Mouse (Mus musculus): ENCODE data around the gene Top1. TPM values are rescaled to one million over a fixed set of nuclear protein-coding genes. Genes with fewer than 3 reads are reported as not detected.

Gene Top1
- polyA plus RNA-seq, 1 experiment from 2014 or later = 92.2 TPM

- peaks cover 14% of the 10 kb centered on the region for H3K4me1 ChIP-seq (replicated peaks)
- H3K4me3 ChIP-seq = no peak overlapping the region
- ATAC-seq (ENCODE audit: low read depth) = no peak
- 87% methylated on average over 11 of the region's 11 CpGs for WGBS
- H3K27me3 ChIP-seq = no peaks in the 10 kb centered on the region
- H3K27ac ChIP-seq (replicated peaks) = no peak overlapping the region
- H3K9ac ChIP-seq = no peak overlapping the region
- H3K36me3 ChIP-seq = no peaks in the 10 kb centered on the region
- H3K9me3 ChIP-seq = peaks cover 6% of the 10 kb centered on the region
- no peak overlapping the region for H3K4me2 ChIP-seq
These were observed 24.7 kb upstream of the Top1 start for GRCm38 (mm10) chr2:160621001-160621448.

DNA sequence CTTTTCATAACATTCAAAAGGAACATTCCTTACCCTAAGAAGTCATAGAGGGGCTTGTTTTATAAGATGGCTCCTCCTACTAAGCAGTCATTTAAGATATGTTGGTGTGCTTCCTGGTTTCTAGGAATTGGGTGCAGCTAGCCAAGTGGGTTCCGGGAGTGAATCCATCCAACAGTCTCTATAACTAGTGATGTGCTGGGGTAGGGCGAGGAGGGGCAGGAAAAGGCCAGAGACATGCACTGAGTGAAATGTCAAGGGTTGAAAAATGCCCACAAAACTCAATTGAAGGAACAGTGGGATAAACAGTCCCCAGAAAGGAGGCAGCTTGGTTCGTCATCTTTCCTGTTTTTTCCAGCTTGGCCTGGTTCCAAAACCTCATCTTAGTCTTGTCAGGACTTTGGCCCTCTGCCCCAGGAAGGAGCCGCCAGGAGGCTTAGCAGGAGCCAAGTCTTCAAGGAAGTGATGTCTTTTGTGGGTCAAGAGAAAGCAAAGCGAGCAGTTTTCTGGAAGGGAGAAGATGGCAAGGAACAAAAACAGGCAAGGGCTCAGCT is 24.0 kb upstream of the Top1 start:
- 0 out of 2 replicates have a peak overlapping the region, but pooled peaks have one; percentile 13 for H3K27ac ChIP-seq (replicated peaks)
- H3K4me3 ChIP-seq = no peak overlapping the region
- no peaks in the 10 kb centered on the region for H3K36me3 ChIP-seq
- H3K4me1 ChIP-seq (replicated peaks) = peaks cover 14% of the 10 kb centered on the region
- H3K9ac ChIP-seq = no peak overlapping the region
- 63% methylated on average over 5 of the region's 5 CpGs for WGBS
- H3K9me3 ChIP-seq = peaks cover 6% of the 10 kb centered on the region
- no peak overlapping the region for H3K4me2 ChIP-seq
- no peaks in the 10 kb centered on the region for H3K27me3 ChIP-seq
- no peak for ATAC-seq (ENCODE audit: low read depth)

DNA sequence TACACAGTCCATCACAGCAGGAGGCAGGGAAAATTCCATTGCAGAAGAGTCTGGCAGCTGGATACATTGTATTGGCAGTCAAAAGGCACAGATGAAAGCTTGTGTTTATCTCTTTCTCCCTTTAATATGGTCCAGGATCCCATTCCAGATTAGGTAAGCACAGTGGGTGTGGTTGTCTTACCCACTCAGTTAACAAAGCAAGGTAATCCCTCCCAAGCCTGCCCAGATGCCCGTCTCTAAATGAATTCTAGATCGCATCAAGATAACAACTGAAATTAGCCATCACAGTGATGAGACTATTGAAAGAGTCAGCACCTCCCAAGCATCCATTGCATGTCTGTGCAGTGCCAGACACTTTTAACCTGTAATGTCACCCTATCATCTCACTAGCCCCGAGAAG is 23.0 kb upstream of the Top1 start:
- Histone ChIP-seq H3K4me3 (no peak overlapping the region), H3K4me2 (no peak overlapping the region), H3K27me3 (no peaks in the 10 kb centered on the region), H3K4me1 (replicated peaks) (peaks cover 14% of the 10 kb centered on the region), H3K9ac (no peak overlapping the region), H3K27ac (replicated peaks) (no peak overlapping the region), H3K9me3 (peaks cover 6% of the 10 kb centered on the region), H3K36me3 (no peaks in the 10 kb centered on the region)
- ATAC-seq (ENCODE audit: low read depth) = no peak
- 83% methylated on average over 3 of the region's 3 CpGs for WGBS

DNA sequence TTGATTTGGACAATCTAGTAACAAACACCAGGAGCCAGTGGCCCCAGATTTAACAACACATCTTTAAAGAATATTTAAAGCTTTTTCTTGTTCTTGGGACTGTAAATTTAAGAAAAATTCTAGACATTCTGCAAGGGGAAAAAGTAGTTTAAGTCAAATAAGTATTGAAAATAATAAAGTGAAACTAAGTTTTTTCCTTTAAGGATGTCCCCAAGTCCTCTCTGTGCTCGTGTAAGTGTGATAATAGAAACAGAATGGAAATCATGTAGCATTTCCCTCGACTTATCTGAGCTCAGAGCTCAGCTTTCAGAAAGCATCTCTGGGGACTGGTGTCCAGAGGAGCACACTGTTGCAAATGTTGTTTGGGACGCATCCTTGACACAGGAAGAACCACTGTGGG is 21.9 kb upstream of the Top1 start:
- Histone ChIP-seq H3K36me3 (no peaks in the 10 kb centered on the region), H3K9me3 (peaks cover 6% of the 10 kb centered on the region), H3K4me2 (no peak overlapping the region), H3K27me3 (no peaks in the 10 kb centered on the region), H3K27ac (replicated peaks) (no peak overlapping the region), H3K9ac (no peak overlapping the region), H3K4me3 (no peak overlapping the region), H3K4me1 (replicated peaks) (peaks cover 14% of the 10 kb centered on the region)
- no peak for ATAC-seq (ENCODE audit: low read depth)
- 77% methylated on average over 3 of the region's 3 CpGs for WGBS

DNA sequence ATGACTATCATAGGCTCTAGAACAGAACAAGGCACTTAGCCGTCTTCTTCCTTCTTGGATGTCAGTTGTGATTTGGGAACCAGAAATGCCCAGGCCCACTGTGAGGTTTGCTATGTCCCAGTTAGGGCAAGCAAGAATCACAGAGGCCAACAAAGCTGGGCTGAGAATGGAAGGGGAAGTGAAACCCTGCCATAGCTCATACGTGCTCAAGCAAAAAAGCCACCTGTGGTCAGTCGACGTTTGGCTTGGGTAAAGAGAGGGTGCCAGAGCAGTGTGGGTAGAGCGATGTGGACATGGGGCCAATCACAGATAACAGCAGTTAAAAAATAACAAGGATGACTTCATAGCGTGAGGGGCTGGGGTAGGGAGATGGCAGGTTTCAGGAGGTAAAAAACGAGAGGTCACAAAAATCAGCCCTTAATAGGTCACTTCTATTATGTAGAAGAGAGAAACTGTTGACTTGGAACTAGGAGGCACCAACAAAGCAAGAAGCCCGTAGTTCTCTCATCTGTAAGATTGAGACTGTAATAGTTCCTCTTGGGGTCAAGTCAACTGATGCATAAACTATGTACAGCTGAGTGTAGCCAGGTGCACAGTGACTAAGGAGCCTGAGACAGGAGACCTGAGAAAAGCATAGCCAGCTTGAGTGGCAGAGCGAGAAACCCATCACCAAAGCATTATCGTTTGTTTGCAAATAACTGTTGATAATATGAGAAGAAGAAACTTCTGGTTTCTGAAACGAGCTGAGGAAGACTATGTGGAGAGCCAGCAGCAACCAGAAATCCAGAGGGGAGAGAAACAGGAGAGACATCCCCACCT is 18.3 kb upstream of the Top1 start:
- Histone ChIP-seq H3K4me1 (replicated peaks) (no peaks in the 10 kb centered on the region), H3K9me3 (peaks cover 4% of the 10 kb centered on the region), H3K27ac (replicated peaks) (no peak overlapping the region), H3K9ac (no peak overlapping the region), H3K27me3 (no peaks in the 10 kb centered on the region), H3K4me2 (no peak overlapping the region), H3K4me3 (no peak overlapping the region), H3K36me3 (no peaks in the 10 kb centered on the region)
- ATAC-seq (ENCODE audit: low read depth) = no peak
- 85% methylated on average over 11 of the region's 11 CpGs for WGBS

GRCm38 (mm10) chr2:160628055-160628454 is 17.6 kb upstream of the Top1 start:
- Histone ChIP-seq H3K4me2 (no peak overlapping the region), H3K27me3 (no peaks in the 10 kb centered on the region), H3K27ac (replicated peaks) (no peak overlapping the region), H3K9me3 (no peaks in the 10 kb centered on the region), H3K4me3 (no peak overlapping the region), H3K36me3 (no peaks in the 10 kb centered on the region), H3K9ac (no peak overlapping the region), H3K4me1 (replicated peaks) (no peaks in the 10 kb centered on the region)
- 70% methylated on average over 5 of the region's 5 CpGs for WGBS
- ATAC-seq (ENCODE audit: low read depth) = no peak

- no peak overlapping the region for H3K4me3 ChIP-seq
- H3K27me3 ChIP-seq = no peaks in the 10 kb centered on the region
- H3K4me1 ChIP-seq (replicated peaks) = no peaks in the 10 kb centered on the region
- ATAC-seq (ENCODE audit: low read depth) = no peak
- H3K36me3 ChIP-seq = no peaks in the 10 kb centered on the region
- no peak overlapping the region for H3K9ac ChIP-seq
- no peaks in the 10 kb centered on the region for H3K9me3 ChIP-seq
- H3K27ac ChIP-seq (replicated peaks) = no peak overlapping the region
- 93% methylated on average over 12 of the region's 12 CpGs for WGBS
- H3K4me2 ChIP-seq = no peak overlapping the region
These were observed 16.8 kb upstream of the Top1 start for GRCm38 (mm10) chr2:160628666-160629527.

- Histone ChIP-seq H3K4me3 (no peak overlapping the region), H3K9ac (no peak overlapping the region), H3K4me1 (replicated peaks) (no peaks in the 10 kb centered on the region), H3K27ac (replicated peaks) (no peak overlapping the region), H3K36me3 (no peaks in the 10 kb centered on the region), H3K4me2 (no peak overlapping the region), H3K27me3 (no peaks in the 10 kb centered on the region), H3K9me3 (no peaks in the 10 kb centered on the region)
- no peak for ATAC-seq (ENCODE audit: low read depth)
- WGBS = 88% methylated on average over 8 of the region's 8 CpGs
These were observed 16.2 kb upstream of the Top1 start for GRCm38 (mm10) chr2:160629528-160629830.

DNA sequence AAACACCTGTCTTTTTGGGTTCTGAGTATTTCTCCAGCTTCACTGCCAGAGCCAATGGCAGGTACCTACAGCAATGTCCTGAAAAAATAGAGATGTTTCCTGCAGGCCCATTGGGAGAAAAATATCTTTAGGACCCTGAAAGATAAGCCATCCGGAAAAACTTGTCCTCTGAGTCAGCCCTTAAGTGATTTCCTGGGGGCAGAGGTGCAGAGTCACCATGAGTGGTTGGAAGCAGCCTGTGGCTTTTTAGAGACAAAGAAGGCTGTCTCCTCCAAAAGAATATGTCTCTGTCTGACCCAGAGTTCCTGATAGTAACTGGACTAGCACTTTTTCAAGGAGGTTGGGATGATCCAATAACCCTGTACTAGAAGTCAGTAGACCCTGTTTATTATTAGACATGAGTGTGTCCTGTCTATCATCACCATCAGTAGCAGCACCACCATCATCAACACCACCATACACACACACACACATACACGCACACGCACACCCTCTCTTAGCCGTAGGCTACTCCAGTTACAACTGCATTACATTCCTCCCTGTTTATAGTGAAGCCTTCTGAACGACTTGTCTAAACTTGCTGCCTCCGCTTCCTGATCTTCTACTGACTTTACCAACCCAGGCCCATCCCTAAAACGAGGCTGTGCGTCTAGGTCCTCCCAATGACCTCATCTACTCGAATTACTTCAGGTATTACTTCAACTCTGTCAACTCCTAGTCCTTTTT is 14.7 kb upstream of the Top1 start:
- no peak for ATAC-seq (ENCODE audit: low read depth)
- Histone ChIP-seq H3K4me3 (no peak overlapping the region), H3K27me3 (no peaks in the 10 kb centered on the region), H3K4me1 (replicated peaks) (no peaks in the 10 kb centered on the region), H3K27ac (replicated peaks) (no peak overlapping the region), H3K9ac (no peak overlapping the region), H3K36me3 (no peaks in the 10 kb centered on the region), H3K9me3 (no peaks in the 10 kb centered on the region), H3K4me2 (no peak overlapping the region)
- WGBS = 90% methylated on average over 9 of the region's 9 CpGs

DNA sequence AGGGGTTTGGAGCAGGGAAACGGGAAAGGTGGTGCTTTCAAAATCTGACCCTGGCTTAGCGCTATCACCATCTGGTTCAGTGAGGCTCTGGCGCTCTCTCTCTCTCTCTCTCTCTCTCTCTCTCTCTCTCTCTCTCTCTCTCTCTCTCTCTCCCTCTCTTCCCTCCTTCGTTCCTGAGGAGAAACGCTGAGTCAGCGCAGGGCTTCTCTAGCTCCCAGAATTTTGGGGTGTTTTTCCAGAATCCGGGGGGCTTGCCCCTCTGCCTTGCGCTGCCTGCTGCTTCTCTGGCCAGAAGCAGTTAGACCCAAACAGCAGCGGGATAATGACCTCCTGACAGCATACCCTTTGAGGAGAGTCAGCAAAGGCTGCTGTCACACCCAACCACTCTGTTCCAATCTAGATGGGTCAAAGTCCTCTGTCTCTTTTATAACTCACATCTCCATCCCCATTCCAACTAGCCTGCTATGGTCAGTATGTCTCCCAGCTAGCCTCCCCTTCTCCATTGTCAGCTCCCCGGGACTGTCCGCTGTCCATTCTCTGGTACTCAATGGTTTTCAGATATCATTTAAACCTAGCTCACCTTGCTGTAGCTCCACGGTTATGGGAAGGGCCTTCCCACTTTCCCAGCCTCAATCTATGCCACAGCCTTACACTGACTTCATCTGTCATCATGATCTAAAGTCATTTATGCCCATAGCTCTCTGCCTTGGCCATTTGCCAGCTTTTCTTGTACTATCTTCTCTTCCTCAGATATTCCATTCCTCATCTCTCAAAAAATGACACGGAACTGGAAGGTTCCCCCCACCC is 5.6 kb upstream of the Top1 start:
- WGBS = 89% methylated on average over 13 of the region's 13 CpGs
- Histone ChIP-seq H3K9me3 (no peaks in the 10 kb centered on the region), H3K4me2 (no peak overlapping the region), H3K4me3 (no peak overlapping the region), H3K9ac (no peak overlapping the region), H3K27me3 (no peaks in the 10 kb centered on the region), H3K27ac (replicated peaks) (no peak overlapping the region), H3K4me1 (replicated peaks) (0 out of 2 replicates have a peak, but pooled peaks cover 4% of the 10 kb centered on the region), H3K36me3 (no peaks in the 10 kb centered on the region)
- ATAC-seq (ENCODE audit: low read depth) = no peak

DNA sequence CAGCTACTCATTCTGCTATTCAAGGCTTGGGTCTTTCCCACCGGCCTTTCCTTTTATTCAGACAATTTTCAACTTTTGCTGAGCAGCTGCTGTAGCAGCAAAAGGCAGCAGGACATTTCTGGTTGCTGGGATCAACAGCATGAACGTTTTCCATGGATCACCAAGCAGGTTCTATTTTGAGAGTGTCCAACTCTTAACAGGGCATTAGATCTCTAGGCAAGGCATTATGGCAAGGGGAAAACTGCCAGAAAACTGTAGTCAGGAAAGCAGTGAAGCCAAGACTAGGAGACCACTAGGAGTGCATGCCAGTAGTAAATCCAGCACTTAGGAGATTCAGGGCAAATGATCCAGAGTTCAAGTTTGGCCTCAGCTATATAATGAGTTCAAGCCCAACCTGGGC is 4.5 kb upstream of the Top1 start:
- H3K4me3 ChIP-seq = no peak overlapping the region
- H3K9me3 ChIP-seq = no peaks in the 10 kb centered on the region
- no peaks in the 10 kb centered on the region for H3K36me3 ChIP-seq
- WGBS = 65% methylated on average over 2 of the region's 2 CpGs
- no peak overlapping the region for H3K4me2 ChIP-seq
- H3K9ac ChIP-seq = no peak overlapping the region
- no peak overlapping the region for H3K27ac ChIP-seq (replicated peaks)
- H3K4me1 ChIP-seq (replicated peaks) = 0 out of 2 replicates have a peak, but pooled peaks cover 4% of the 10 kb centered on the region
- no peaks in the 10 kb centered on the region for H3K27me3 ChIP-seq
- ATAC-seq (ENCODE audit: low read depth) = no peak

All from neural tube, embryonic 13.5 days (tissue).